Mouse (Mus musculus) splenic B cell, adult 2 months (primary cell): ENCODE measurements around the gene Napa.
A peak's percentile ranks its signal among the peaks of the same experiment; 100 is the strongest.

Experiments used
- DNase-seq: peaks from one replicate; pipeline ENCODE4 v3.0.0-alpha.2; 2011; ENCODE audit warnings: low read depth, low spot score
- H3K27me3 ChIP-seq: 2 replicates; pipeline ENCODE4 v1.6.1; 2012; ENCODE audit warnings: mild to moderate bottlenecking, low read length, moderate library complexity, mixed read lengths; ENCODE audit not compliant: control insufficient read depth, poor library complexity, insufficient read depth, severe bottlenecking
- H3K36me3 ChIP-seq: 2 replicates; pipeline ENCODE4 v1.6.1; 2012; ENCODE audit warnings: mild to moderate bottlenecking, low read length, moderate library complexity, mixed read lengths; ENCODE audit not compliant: control insufficient read depth, poor library complexity, insufficient read depth, severe bottlenecking

The Napa gene

GRCm38 (mm10) chr7:16133691-16134090 lies 35.4 kb downstream of the Napa start:
- DNase-seq: no peak
- Histone ChIP-seq H3K36me3 (no peaks in the 10 kb centered on the region), H3K27me3 (no peaks in the 10 kb centered on the region)

- Histone ChIP-seq H3K27me3 (no peaks in the 10 kb centered on the region), H3K36me3 (no peaks in the 10 kb centered on the region)
- DNase-seq: no peak
These were observed 36.7 kb downstream of the Napa start for GRCm38 (mm10) chr7:16134951-16135392.

GRCm38 (mm10) chr7:16146489-16147410 lies 48.5 kb downstream of the Napa start:
- H3K27me3 ChIP-seq: no peaks in the 10 kb centered on the region
- DNase-seq: no peak
- no peaks in the 10 kb centered on the region for H3K36me3 ChIP-seq

GRCm38 (mm10) chr7:16147643-16148042 lies 49.4 kb downstream of the Napa start:
- no peaks in the 10 kb centered on the region for H3K27me3 ChIP-seq
- no peaks in the 10 kb centered on the region for H3K36me3 ChIP-seq
- peak; percentile 51 for DNase-seq

- DNase-seq: peak; percentile 43
- H3K27me3 ChIP-seq: no peaks in the 10 kb centered on the region
- no peaks in the 10 kb centered on the region for H3K36me3 ChIP-seq
These were observed 51.0 kb downstream of the Napa start for GRCm38 (mm10) chr7:16149241-16149640.

GRCm38 (mm10) chr7:16150191-16151145 lies 52.2 kb downstream of the Napa start:
- no peaks in the 10 kb centered on the region for H3K27me3 ChIP-seq
- no peak for DNase-seq
- H3K36me3 ChIP-seq: no peaks in the 10 kb centered on the region

GRCm38 (mm10) chr7:16153522-16153921 lies 55.3 kb downstream of the Napa start:
- H3K27me3 ChIP-seq: no peaks in the 10 kb centered on the region
- peak; percentile 83 for DNase-seq
- H3K36me3 ChIP-seq: no peaks in the 10 kb centered on the region

GRCm38 (mm10) chr7:16155132-16155872 lies 57.0 kb downstream of the Napa start:
- DNase-seq: no peak
- H3K36me3 ChIP-seq: no peaks in the 10 kb centered on the region

GRCm38 (mm10) chr7:16156105-16156714 lies 58.0 kb downstream of the Napa start:
- Histone ChIP-seq H3K27me3 (no peaks in the 10 kb centered on the region), H3K36me3 (no peaks in the 10 kb centered on the region)
- DNase-seq: no peak

More at GRCm38 (mm10) chr7:16155132-16155872, 57.0 kb downstream of the Napa start:
- no peaks in the 10 kb centered on the region for H3K27me3 ChIP-seq

- no peaks in the 10 kb centered on the region for H3K27me3 ChIP-seq
- no peaks in the 10 kb centered on the region for H3K36me3 ChIP-seq
- no peak for DNase-seq
These were observed 60.5 kb downstream of the Napa start for GRCm38 (mm10) chr7:16158735-16159134.

GRCm38 (mm10) chr7:16160702-16161101 lies 62.4 kb downstream of the Napa start:
- DNase-seq: no peak
- H3K27me3 ChIP-seq: no peaks in the 10 kb centered on the region
- no peaks in the 10 kb centered on the region for H3K36me3 ChIP-seq

- no peaks in the 10 kb centered on the region for H3K27me3 ChIP-seq
- DNase-seq: no peak
- H3K36me3 ChIP-seq: no peaks in the 10 kb centered on the region
These were observed 63.0 kb downstream of the Napa start for GRCm38 (mm10) chr7:16161302-16161701.

- no peak for DNase-seq
- H3K36me3 ChIP-seq: no peaks in the 10 kb centered on the region
- no peaks in the 10 kb centered on the region for H3K27me3 ChIP-seq
These were observed 63.8 kb downstream of the Napa start for GRCm38 (mm10) chr7:16162036-16162435.
